Comparison of ENCODE assay signal across 13 mouse cellular contexts in the genomic region with DNA sequence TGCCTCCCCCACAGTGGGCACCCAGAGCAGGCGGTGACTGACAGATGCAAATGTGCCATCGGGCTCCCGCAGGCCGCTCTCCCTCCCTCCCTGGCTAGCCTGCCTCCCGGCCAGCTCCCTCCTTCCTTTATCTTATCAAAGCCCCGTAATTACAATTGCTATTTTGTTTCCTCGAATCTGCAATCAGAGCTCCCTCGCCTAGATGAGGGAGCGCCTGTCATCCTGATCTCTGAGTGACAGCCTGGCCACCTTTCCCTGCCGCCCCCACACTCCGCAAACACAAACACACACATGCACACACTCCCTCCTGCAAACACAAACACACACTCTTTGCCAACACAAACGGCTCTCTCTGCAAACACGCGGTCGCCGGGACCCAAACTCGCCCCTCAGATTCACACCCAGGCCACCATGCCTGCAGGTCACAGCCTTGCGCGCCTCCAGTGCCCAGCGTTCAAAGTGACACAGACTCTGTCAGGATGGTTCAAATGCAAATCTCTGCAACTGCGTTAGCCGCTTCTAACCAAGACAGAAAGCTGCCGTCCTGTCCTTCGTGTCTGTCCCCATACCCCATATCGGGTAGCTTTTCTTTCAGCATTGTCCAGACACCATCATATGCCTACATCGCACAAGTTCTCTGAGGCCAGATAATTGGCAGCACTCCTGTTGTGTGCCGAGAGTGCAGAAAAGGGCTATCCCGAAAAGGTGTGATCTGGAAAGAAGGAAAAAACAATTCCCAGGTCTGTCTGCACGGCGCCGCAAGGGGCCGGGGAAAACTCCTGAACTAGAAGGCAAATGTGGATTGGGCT. TPM values are rescaled to one million over a fixed set of nuclear protein-coding genes. Genes with fewer than 3 reads are reported as not detected.
A peak's percentile ranks its signal among the peaks of the same experiment; 100 is the strongest.
DNase-seq lines count a peak whose midpoint lies in the region; ATAC-seq and TF ChIP-seq lines count a peak whose summit lies in the region.
"Had no signal": no experiment of that assay in that cellular context is flagged by ENCODE, and none has a peak within 500 bp of the region (broad histone marks: within the 10 kb centered on the region; RNA-seq: fewer than 3 reads in every experiment).

No protein-coding gene starts in this region.

- H3K4me2 ChIP-seq in kidney, embryonic 15.5 days = peak overlapping the region; percentile 26

- peak overlapping the region; percentile 10 for H3K4me3 ChIP-seq in kidney, embryonic 15.5 days (replicated peaks)
- no peak overlapping the region for H3K4me3 ChIP-seq in kidney, adult 2 months (ENCODE audit: insufficient read depth, low read depth, low read length)
- H3K4me3 ChIP-seq in ES-E14 (ENCODE audit: insufficient read depth in 1 of 2, low read depth in 1 of 2, low read length in 2 of 2, poor library complexity in 1 of 2, severe bottlenecking in 1 of 2) = peak overlapping the region; percentile 0 to 25; a peak in 1 of 4 replicates
- H3K4me3 ChIP-seq in limb, embryonic 10.5 days = peak overlapping the region; percentile 5; the same call in 1 of the 2 replicates

- no peaks in the 10 kb centered on the region for H3K9me3 ChIP-seq in kidney, embryonic 15.5 days (replicated peaks)
- no peaks in the 10 kb centered on the region for H3K9me3 ChIP-seq in ES-E14 (ENCODE audit: control insufficient read depth, insufficient read depth, low read depth, low read length)
- no peaks in the 10 kb centered on the region for H3K9me3 ChIP-seq in limb, embryonic 10.5 days (replicated peaks)

- TF ChIP-seq CTCF in kidney, adult 2 months (conservative IDR thresholded peaks at IDR 0.05; ENCODE audit: insufficient read depth, insufficient read length, low read depth, low read length) = no peak

- H3K36me3 ChIP-seq in kidney, embryonic 15.5 days = peaks cover 3% of the 10 kb centered on the region; the same call in 1 of the 2 replicates
- H3K36me3 ChIP-seq in kidney, adult 2 months (ENCODE audit: control insufficient read depth, insufficient read depth, low read length) = no peaks in the 10 kb centered on the region
- H3K36me3 ChIP-seq in ES-E14 (ENCODE audit: control insufficient read depth, insufficient read depth, low read length, poor library complexity, severe bottlenecking) = peaks cover 6% of the 10 kb centered on the region
- peaks cover 11% of the 10 kb centered on the region for H3K36me3 ChIP-seq in limb, embryonic 10.5 days

- 4% methylated on average over 32 of the region's 32 CpGs for WGBS in kidney, embryonic 15.5 days
- 32% methylated on average over 32 of the region's 32 CpGs for WGBS in kidney, adult 2 months
- 2% methylated on average over 32 of the region's 32 CpGs for WGBS in limb, embryonic 10.5 days

- peaks cover 61% of the 10 kb centered on the region for H3K27me3 ChIP-seq in kidney, embryonic 15.5 days
- H3K27me3 ChIP-seq in kidney, adult 2 months (replicated peaks; ENCODE audit: control insufficient read depth, insufficient read depth, low read length) = peaks cover 12% of the 10 kb centered on the region
- peaks cover 69% of the 10 kb centered on the region for H3K27me3 ChIP-seq in limb, embryonic 10.5 days (ENCODE audit: low read depth, poor library complexity, severe bottlenecking)

- peaks cover 65% of the 10 kb centered on the region for H3K4me1 ChIP-seq in kidney, embryonic 15.5 days
- peaks cover 14% of the 10 kb centered on the region; the same call in 1 of the 2 replicates for H3K4me1 ChIP-seq in kidney, adult 2 months (ENCODE audit: control insufficient read depth, insufficient read depth, low read length)
- peaks cover 2 to 27% of the 10 kb centered on the region in 2 experiments; a peak in 2 of 4 replicates for H3K4me1 ChIP-seq in ES-E14 (ENCODE audit: control insufficient read depth in 2 of 2, insufficient read depth in 2 of 2, low read length in 2 of 2, poor library complexity in 1 of 2)
- H3K4me1 ChIP-seq in limb, embryonic 10.5 days = peaks cover 69% of the 10 kb centered on the region

- no peak for TF ChIP-seq POLR2A in kidney, adult 2 months (IDR thresholded peaks at IDR 0.05; ENCODE audit: low read depth, low read length)

- H3K9ac ChIP-seq in kidney, embryonic 15.5 days = no peak overlapping the region
- H3K9ac ChIP-seq in ES-E14 (ENCODE audit: insufficient read depth, low read depth, low read length, poor library complexity, severe bottlenecking) = no peak overlapping the region

- ATAC-seq in kidney, embryonic 15.5 days (replicated peaks; ENCODE audit: low FRiP score) = no peak

- no peak overlapping the region for H3K27ac ChIP-seq in kidney, embryonic 15.5 days
- H3K27ac ChIP-seq in kidney, adult 2 months (ENCODE audit: insufficient read depth, low read depth, low read length) = no peak overlapping the region
- no peak overlapping the region for H3K27ac ChIP-seq in ES-E14 (ENCODE audit: insufficient read depth, low read depth, low read length, poor library complexity, severe bottlenecking)
- no peak overlapping the region for H3K27ac ChIP-seq in limb, embryonic 10.5 days

- in situ Hi-C loops in ES-E14 (cut with MboI; ENCODE audit: low sequenced_read_pairs in 2 of 2, unreplicated experiment in 2 of 2) = loop anchor here (5.0 to 10.0 kb wide), 3 partner anchors 171 to 523 kb away; no protein-coding TSS in a partner anchor

- peak; percentile 46 for DNase-seq in embryo, embryonic 9.5 days (ENCODE audit: extremely low spot score)
- no peak for DNase-seq in embryo, embryonic 11 days
- no peak for DNase-seq in kidney, adult 2 months
- DNase-seq in ES-E14 (ENCODE audit: low read depth, low spot score) = no peak
- DNase-seq in limb, embryonic 10.5 days (ENCODE audit: low spot score) = peak; percentile 58
- no peak for DNase-seq in cerebellum, postnatal 4 days (ENCODE audit: low spot score in 2 of 2)
- no peak for DNase-seq in retina, embryonic 14.5 days (ENCODE audit: low spot score)

TF ChIP-seq in ES-E14, 5 proteins besides CTCF, POLR2A, EP300 and RAD21:
- TF ChIP-seq MAFK (IDR thresholded peaks at IDR 0.05; ENCODE audit: insufficient read depth, low read depth, low read length) (no peak), CHD2 (IDR thresholded peaks at IDR 0.05; ENCODE audit: low read depth, low read length) (no peak)

RNA-seq across cellular contexts. Expression of gene Fgf8, which starts 2.8 kb away (rescaled TPM):
- polyA plus RNA-seq in kidney, embryonic 15.5 days (2015; fragmentation: Nextera tagmentation; extraction: Ambion mirVana) = 17.8 and 20.3 TPM in 2 replicates
- polyA plus RNA-seq in kidney, adult 2 months (2012; rRNA removed) = not detected in 2 replicates
- 1.1 and 1.5 TPM in 2 replicates for total RNA-seq in ES-E14 (2012; rRNA removed)
- polyA plus RNA-seq in limb, embryonic 10.5 days (2016; fragmentation: Nextera tagmentation; extraction: Ambion mirVana) = 78.5 and 105 TPM in 2 replicates
- total RNA-seq: adrenal gland, adult 2 months; gastrocnemius, postnatal 14 days; left cerebral cortex, postnatal 10 days; megakaryocyte-erythroid progenitor cell, adult 5-6 weeks had no signal
- polyA plus RNA-seq: large intestine, adult 2 months had no signal

RNA-seq across cellular contexts. Expression of gene Npm3, which starts 3.8 kb away (rescaled TPM):
- 20.8 and 28.5 TPM in 2 replicates for polyA plus RNA-seq in kidney, embryonic 15.5 days (2015; fragmentation: Nextera tagmentation; extraction: Ambion mirVana)
- polyA plus RNA-seq in kidney, adult 2 months (2012; rRNA removed) = 36.9 and 42.3 TPM in 2 replicates
- 142 and 166 TPM in 2 replicates for total RNA-seq in ES-E14 (2012; rRNA removed)
- 13.3 and 14.9 TPM in 2 replicates for polyA plus RNA-seq in limb, embryonic 10.5 days (2016; fragmentation: Nextera tagmentation; extraction: Ambion mirVana)

RNA-seq across cellular contexts. Expression of gene Mgea5, which starts 38.1 kb away (rescaled TPM):
- polyA plus RNA-seq in kidney, embryonic 15.5 days (2015; fragmentation: Nextera tagmentation; extraction: Ambion mirVana) = 47.4 and 53.3 TPM in 2 replicates
- 22.6 and 27.3 TPM in 2 replicates for polyA plus RNA-seq in kidney, adult 2 months (2012; rRNA removed)
- 86.7 and 94.7 TPM in 2 replicates for total RNA-seq in ES-E14 (2012; rRNA removed)
- polyA plus RNA-seq in limb, embryonic 10.5 days (2016; fragmentation: Nextera tagmentation; extraction: Ambion mirVana) = 54.2 and 68.9 TPM in 2 replicates

Comparison
In these comparisons a context has a peak if more than half of its experiments do, and no peak if none do; other contexts are left out.
1. DNase-seq: peak in embryo, embryonic 9.5 days (single experiment) and limb, embryonic 10.5 days (single experiment); none in embryo, embryonic 11 days (single experiment), kidney, adult 2 months (single experiment), ES-E14 (single experiment), cerebellum, postnatal 4 days (0 of 2) and retina, embryonic 14.5 days (single experiment).
2. RNA of gene Fgf8, which starts 2.8 kb away (polyA plus RNA-seq): 78.5 to 105 TPM in limb, embryonic 10.5 days and 17.8 to 20.3 TPM in kidney, embryonic 15.5 days; not detected in kidney, adult 2 months; every median in the first group is over 10 times any median in the second.